Mouse (Mus musculus) urinary bladder, postnatal 25 days (tissue): ENCODE results near the gene Pde11a.

Experiments used
- DNase-seq: peaks from one replicate; pipeline ENCODE4 v3.0.0; 2022; ENCODE audit warnings: low spot score

Gene Pde11a

DNA sequence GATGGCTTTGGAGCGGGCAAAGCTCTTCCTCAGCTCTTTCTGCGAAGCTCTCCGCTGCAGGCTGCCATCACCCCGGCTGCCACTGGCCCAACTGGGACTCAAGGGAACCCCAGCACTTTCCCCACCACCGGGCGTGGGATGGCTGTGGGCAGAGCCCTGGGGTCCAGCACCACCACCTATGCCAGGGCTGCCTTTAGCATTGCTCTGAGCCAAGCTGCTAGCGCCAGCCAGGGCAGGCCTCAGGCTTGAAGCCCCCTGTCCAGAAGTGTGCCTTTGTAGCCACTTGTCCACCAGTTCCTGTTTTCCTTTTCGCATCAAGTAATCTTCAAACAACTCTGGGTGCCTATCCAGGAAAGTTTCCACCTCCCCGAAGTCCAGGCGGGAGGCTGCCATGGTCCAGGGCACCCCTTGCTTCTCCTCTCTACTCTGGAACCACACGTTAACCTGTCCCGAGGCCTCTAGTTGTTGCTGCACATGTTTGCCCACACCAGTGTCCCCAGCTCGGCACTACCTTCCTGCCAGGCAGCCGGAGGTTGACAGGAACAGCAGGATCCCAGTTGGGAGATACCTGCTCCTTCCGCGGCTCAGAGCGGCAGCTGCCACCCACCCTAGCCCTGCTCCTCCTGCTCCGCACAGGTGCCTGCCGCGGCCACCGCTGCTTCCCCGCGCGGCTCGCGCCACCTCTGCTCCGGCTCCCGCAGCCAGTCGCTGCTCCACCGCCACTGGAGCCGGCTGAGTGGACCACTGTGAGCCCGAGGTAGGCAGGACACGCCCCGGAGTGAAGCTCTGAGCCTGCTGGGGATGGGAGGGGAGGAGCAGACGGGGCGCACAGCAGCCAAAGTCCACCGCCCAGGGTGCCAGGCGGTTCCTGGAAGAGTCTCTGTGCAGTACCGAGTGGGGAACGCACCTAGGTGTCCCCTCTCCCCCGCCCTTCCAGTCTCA is at the start of gene Pde11a:
Gene Pde11a (minus strand): TSS at position 560 of the 942 bp plus-strand sequence.
- peak; percentile 6 for DNase-seq

DNA sequence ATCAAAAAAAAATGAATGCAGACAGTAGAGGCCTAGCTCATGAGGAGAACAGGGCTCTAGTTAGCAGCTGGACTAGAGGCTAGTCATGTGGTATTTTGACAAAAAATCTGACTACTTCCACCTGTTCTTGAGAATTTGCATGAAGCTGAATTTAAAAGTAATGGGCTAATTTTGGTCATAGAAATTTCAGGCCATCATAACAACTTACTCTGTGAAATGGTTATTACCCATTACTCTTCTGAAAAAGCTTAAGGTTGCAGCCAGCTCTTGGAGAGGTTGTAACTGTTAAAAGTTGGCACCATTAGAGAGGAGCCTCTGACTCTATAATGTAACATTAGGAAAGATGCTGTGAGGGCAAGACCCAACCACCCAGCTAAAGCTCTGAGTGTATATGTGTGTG is 48.0 kb upstream of the Pde11a start:
- no peak for DNase-seq

DNA sequence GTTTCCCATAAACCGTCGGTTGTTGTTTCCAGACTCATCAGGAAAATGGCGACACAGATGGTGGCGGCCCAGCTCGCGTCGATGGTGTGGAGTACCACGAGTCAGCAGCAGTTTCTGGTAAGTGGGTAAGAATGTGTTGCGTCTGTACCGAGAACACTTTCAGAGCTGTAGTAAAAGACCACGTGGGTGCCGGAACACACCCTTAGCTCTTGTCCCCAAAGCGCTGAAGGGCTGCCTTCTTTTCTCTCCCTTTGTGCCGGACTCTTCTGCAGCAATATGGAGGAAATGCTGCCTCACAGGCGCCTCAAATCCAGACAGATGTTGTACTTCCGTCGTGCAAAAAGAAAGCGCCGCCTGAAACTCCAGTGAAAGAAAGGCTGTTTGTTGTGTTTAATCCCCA is 40.1 kb upstream of the Pde11a start:
- DNase-seq: no peak

DNA sequence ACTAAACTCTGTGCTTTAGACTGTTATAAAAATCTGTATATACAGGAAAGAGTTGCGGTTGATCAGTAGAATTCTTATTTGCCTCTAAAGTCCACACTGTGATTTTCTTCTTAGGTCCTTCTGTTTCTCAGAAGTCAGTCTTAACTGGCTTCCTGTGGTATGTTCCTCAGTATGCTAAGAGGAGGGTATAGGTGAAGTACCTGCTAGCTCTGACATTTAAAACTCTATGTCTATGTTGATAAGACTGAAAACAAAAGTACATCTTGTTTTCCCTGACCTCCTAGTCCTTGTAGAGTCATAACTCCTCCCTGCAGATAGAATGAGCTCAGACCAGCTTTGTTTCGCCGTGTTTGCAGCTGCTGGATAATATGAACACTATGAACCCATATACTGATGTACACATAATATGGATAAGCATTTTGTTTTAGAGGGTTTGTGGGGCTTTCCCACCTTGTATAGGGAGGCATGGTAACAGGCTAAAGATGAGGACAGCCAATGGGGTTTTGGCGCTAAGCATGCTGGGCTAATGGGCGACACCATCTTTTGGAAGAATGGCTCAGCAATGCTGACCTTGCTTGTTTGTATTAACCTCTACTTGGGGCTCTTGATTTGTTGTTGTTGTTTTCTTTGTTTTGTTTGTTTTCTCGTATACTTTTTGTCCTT is 36.1 kb upstream of the Pde11a start:
- no peak for DNase-seq

DNA sequence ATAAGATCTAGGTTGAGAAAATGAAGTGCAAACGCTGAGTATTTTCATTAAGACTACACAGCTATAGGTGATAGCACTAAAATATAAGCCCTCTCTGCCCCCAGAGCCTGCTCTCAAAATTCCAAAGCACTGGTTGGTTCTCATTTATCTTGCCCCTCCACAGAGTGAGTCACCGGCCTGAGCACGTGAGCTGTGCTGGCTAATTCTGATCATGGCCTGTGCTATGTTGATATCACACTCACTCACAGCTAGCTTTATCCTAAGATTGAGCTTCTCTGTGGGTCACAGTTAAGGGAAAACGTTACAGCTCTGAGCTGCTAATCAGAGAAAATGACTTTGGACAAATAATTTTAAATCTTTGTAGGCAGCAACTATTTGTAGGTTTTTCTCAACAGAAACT is 33.7 kb upstream of the Pde11a start:
- no peak for DNase-seq

DNA sequence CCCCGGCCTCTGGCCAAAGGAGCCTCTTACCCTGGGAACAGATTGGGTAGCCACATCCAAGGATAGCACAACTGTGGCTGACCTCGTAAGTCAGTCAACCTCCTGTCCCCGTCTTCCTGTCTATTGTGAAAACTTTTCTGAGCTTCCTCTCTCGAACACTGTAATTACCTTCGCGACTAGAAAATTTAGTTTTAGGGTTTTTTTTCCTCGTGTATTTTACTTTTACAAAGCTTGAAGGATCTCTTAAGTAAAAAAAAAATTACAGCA is 32.0 kb upstream of the Pde11a start:
- DNase-seq: no peak

DNA sequence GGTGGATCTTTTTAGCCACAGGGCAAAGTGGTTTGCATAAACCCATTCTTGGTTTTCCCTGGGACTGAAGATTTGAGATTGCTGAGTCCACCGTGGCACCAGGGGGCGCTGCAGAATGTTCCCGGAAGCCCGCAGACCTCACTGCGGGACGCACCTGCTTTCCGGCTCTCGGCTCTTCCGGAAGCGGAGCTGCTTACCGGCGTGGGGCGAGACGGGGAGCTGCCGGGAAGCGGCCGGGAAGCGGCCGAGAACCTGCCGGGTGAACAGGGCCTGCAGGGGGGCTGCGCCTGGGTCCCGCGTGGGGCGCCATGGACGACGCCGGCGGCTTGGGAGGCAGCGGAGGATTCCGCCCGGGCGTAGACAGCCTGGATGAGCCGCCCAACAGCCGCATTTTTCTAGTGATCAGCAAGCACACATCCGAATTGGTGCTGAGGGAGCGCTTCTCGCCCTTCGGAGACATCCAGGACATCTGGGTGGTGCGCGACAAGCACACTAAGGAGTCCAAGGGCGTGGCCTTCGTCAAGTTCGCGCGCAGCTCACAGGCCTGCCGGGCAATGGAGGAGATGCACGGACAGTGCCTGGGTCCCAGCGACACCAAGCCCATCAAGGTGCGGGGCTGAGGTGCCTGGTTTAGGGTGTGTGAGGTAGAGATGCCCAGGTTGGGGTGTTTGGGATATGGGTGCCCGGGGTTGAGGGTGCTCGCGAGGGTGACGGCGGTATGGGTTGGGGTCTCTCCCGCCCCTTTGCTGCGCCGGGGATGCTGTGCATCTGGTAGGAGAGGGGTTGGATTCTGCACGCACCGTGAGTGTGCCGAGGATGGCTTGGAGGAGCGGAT is 31.5 kb upstream of the Pde11a start, which contains the start of gene Rbm45:
Gene Rbm45 (plus strand): TSS at position 164 of the 835 bp plus-strand sequence.
- peak; percentile 92 for DNase-seq

DNA sequence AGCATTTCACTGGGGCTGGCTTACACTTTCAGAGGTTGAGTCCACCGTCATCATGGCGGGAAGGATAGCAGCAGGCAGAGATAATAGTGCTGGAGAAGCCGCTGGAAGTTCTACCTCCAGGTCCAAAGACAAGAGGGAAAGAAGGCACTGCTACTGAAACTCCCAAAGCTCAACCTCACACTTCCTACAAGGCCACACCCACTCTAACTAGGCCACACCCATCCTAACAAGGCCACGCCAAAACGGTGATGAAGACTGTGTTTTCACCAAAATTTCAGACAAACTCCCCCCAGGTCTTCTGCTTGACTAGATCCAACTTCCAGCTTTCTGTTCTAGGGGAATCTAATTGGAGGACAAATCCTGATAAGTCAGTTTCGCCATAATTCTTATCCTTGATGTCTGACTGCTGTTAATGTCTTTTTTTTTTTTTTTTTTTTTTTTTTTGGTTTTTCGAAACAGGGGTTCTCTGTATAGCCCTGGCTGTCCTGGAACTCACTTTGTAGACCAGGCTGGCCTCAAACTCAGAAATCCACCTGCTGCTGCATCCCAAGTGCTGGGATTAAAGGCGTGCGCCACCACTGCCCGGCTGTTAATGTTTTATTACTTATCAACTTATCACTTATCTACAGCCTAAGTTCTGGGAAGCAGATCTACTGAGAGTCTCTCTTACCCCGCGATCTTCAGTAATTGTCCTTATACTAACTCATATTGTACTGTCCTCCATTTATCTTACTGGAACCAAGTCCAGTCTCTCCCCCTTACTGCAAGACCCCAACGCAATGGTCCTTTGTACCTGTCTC is 30.5 kb upstream of the Pde11a start:
- DNase-seq: no peak

DNA sequence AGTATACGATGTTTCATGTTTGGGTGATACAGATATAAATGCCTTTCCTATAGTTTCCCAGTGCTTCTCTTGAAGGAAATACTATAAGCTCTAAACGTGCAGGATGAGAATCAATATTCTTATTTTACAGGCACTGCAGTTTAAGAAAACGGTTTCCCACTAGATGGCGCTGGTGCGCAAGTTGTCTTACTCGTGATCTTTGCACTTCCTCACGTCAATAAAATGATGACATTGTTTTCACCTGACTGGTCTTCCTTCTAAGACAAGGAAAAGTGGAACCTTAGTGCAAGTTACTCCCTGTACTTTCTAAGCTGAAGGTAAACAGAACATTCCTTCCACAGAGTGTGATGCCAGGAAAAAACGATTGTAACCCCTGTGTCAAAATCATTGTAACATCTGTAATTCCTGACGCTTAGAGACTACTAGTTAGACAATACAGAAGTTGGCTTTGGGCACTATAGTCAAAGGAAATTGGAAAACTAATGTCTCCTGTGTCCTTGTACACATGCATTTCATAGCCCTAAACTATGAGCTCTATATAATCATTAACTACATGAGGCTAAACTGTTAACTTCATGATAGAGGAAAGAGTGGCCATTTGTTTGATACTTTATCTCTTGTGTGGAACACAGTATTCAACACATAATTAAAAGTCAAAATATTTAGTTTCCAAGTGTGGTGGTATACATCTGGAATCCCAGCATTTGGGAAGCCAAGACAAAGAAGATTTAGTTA is 28.8 kb upstream of the Pde11a start:
- peak; percentile 83 for DNase-seq

DNA sequence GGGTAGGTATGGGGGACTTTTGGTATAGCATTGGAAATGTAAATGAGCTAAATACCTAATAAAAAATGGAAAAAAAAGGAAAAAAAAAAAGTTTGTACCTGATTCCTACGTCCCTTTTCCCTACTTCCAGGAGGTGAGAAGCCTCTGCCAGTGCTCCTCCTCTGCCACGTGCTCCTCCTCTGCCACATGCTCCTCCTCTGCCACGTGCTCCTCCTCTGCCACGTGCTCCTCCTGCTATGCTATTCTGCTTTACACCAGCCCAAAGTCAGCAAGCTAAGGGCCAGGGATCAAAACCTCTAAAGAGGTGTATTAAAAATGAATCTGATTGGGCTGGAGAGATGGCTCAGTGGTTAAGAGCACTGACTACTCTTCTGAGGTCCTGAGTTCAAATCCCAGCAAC is 27.2 kb upstream of the Pde11a start:
- DNase-seq: no peak

DNA sequence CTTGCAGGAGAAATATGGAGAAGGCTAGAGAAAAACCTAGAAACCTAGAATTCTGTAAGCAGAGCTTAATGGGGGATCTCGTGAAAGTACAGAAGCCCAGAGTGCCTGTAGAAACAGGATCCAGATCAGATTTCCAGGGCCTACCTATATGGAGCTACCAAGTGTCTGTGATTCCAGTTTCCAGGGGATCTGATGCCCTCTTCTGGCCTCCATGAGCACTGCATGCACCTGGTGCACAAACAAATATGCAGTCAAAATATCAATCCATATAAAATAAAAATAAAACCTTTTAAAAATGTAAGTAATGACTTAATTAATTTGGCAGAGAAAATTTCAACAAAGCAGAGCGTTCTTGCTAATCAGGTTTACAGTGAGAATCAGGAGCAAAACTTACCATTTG is 23.5 kb upstream of the Pde11a start:
- DNase-seq: no peak

DNA sequence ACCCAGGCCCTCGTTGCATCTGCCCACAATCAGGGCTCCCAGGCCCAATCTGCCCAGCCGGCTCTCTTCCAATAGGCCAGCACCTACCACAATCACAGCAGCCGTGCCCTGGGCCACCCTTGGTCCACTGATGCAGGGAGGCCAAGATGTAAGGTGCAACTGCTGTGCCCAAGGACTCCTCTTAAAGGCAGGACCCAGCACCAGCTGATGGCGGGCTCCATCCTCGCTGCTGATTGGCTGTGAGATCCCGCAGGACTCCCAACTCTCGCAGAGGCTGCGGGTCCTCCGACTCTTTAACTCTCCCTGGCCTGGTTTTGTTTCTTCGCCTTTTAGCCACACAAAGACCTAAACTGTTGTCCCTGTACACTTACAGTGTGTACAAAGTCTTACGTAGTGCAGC is 21.7 kb upstream of the Pde11a start, which contains the start of gene Cyct:
Gene Cyct (minus strand): TSS at position 225 of the 400 bp plus-strand sequence.
- no peak for DNase-seq

DNA sequence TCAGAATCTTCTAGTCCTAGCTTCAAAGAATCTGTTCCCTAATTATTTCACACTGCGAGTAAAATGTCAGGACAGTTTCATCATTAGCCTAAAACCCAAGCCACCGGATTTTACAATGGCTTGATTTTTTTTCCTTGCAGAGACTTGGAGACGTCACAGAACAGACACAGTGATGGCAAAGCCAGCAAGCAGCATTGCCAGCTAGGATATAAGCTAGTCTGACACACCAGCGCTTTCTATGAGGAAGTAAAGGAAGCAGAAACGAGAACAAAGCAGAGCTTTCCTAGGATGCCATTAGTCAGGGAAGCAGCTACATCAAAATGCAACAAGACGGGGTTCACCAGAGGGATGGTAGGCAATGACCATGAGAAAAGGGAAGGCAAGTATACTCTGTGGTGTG is 9.3 kb upstream of the Pde11a start:
- DNase-seq: no peak

DNA sequence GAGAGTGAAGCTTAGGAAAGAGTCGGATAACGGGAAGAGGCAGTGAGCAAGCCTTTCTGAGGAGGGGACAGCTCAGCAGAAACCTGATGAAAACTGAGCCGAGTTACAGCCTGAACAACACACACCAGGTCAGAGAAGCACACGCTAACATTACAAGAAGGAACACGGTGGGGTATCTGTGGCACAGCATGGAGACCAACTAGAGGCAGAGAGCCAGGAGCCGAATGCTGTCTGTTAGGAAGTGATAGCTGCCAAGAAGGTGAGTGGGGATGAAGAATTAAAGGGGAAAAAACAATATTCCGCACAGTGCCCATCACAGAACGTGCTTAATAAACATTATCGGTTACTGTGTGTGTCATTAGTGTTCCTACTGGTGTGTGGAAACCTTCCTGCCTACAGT is 3.6 kb upstream of the Pde11a start:
- no peak for DNase-seq

DNA sequence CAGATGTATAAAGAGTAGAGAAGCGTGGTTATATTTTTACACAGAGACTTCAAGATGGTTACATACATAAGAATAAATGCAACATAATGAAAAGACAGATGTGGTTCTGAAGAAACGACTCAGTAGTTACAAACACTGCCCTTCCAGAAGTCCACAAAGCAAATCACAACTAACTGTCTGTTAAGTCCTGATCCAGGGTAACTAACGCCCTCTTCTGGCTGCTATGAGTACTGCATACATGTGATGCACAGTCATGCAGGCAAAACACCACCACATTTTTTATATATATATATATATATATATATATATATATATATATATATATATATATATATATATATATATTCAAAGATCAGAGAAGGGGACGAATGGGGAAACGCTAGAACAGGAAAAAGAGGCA is 4.0 kb downstream of the Pde11a start:
- no peak for DNase-seq

DNA sequence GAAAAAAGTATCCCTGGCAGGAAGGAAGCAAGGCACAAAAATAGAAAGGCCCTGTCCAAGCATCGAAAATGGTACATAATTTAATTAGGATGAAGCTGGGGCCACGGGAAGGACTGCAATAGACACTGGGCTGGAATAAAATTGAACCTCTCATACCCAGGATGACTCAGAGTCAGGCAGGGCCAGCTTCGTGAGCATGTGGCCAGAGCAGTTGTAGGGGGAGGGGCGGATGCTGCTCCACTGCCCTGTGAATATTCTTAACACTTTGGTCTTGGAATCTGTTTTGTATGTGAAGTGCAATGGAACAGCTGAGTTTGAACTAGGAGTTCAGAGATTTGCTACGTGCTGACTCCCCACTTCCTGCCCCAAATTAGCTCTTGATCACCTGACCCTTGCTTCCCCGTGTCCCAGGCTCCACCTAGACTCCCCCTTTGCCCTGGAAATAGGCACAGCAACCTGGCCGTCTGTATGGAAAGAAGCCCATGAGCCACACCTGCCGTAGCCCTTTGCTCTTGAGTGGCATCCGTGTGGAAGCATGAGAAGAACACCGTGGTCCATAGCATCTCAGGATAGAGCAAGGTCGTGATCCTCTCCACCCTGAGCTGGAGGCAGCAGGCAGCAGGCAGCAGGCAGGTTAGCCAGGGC is 6.3 kb downstream of the Pde11a start:
- no peak for DNase-seq

DNA sequence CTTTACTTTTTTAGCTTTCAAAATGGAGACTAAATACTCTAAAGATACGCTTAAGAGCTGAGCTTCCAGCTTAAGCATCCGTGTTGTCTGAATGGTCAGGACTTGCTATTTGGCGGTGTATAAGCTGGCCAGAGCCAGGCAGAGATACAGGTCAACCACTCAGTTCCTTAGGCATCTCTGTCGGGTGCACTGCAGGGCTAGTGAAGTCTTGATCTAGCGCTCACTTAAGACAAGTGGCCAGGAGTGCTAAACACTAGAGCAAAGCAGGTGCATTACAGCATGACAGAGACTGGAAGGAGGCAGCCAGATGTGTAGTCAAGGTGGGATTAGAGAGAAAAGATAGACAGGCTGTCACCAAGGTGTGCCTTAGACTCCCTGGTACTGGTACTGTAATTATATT is 8.5 kb downstream of the Pde11a start:
- no peak for DNase-seq

DNA sequence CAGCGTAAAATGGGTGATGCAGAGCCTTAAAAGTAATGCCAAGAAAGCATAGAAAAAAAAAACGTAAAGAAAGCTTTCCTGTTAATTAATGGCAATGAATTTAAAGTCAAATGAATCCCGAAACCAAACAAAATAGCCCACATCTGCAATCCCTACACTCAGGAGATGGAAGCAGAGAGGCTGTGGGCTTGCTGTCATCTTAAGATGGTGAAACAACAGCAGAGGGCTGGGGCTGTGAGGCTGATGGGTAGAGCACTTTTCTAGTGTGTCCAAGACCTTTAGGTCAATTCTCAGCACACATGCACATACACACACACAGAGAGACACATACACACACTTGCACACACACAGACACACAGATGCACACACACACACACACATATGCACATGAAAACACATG is 12.4 kb downstream of the Pde11a start:
- no peak for DNase-seq

DNA sequence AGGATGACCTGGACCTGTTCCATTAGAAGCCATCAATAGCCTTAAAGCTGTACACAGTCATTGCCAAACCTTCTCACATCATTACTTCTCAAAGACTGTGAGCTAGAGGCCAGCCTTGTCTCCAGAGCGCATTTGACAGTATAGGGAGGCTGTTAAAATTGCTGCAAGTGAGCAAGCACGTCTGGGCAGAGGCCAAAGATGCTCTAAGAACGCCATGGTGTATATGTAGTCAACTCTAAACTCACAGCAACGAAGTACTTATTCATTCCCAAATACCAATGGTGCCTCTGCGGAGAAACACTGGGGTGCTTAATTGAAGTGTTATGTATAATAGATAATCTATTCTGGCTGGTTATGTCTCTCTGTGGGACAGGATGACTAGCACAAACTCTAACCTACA is 14.1 kb downstream of the Pde11a start:
- DNase-seq: no peak

DNA sequence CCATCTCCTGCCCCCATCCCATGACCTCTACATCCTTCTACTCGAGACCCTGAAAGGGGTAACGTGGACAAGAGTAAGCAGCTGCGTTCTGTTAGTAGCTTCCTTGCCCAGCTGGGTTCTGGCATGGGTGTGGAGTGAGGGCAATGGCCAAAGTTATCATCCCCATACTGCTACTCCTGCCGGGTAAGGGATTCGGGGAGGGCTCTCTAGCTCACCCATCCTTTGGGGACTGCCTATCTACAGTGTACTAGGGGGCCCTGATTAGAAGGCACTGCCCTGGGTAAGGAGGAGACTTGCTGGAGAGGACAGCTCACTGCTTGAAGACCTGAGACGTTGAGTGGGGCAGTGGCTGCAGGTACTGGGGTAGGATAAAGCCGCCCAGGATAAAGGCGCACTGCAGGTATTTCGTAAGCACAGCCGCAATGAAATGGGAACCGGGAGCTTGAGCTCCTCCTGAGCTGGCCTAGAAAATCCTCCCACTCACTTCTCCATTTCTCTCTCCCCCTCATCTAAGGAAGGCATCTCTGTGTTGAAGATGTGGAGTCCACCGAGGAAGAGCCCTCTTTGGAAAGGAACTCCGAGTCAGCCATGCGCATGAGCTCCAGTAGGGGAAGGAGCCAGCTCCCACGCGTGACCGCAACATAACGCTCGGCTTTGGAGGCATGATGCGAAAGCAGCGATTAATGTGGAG is 15.2 kb downstream of the Pde11a start:
- DNase-seq: no peak
